Mouse (Mus musculus) embryonic facial prominence, embryonic 11.5 days (tissue): ENCODE results near the gene Trpm4. TPM values are rescaled to one million over a fixed set of nuclear protein-coding genes. Genes with fewer than 3 reads are reported as not detected.
"Not testable (repeated sequence)": the region's sequence is repeated elsewhere in the genome, so short reads cannot be mapped to it uniquely, and the experiment has no call there.

Experiments used
- ATAC-seq: fragments of 200-750 bp; cut with Nextera tagmentation; replicated peaks from 2 replicates; pipeline ENCODE4 v1.8.0; 2017; ENCODE audit warnings: low read depth; ENCODE audit not compliant: insufficient number of reproducible peaks, low FRiP score, low TSS enrichment
- DNase-seq: peaks from one replicate; pipeline ENCODE4 v3.0.0-alpha.2; 2015; ENCODE audit warnings: low spot score
- H3K27ac ChIP-seq: fragments of 300-500 bp; sonication (generic); replicated peaks from 2 replicates; pipeline ENCODE4 v1.5.1; 2014; ENCODE audit warnings: mild to moderate bottlenecking, low read depth, low read length, control low read depth
- H3K27me3 ChIP-seq: fragments of 300-500 bp; sonication (generic); 2 replicates; pipeline ENCODE4 v1.6.1; 2014; ENCODE audit warnings: mild to moderate bottlenecking, low read length, moderate library complexity, mixed read lengths; ENCODE audit not compliant: control insufficient read depth, insufficient read depth
- H3K36me3 ChIP-seq: fragments of 300-500 bp; sonication (generic); replicated peaks from 2 replicates; pipeline ENCODE4 v1.6.1; 2014; ENCODE audit warnings: low read depth, mild to moderate bottlenecking, low read length, moderate library complexity, mixed read lengths; ENCODE audit not compliant: control insufficient read depth, insufficient read depth
- H3K4me1 ChIP-seq: fragments of 300-500 bp; sonication (generic); 2 replicates; pipeline ENCODE4 v1.6.1; 2014; ENCODE audit warnings: low read length, mixed read lengths; ENCODE audit not compliant: control insufficient read depth, insufficient read depth
- H3K4me2 ChIP-seq: fragments of 300-500 bp; sonication (generic); 2 replicates; pipeline ENCODE4 v1.6.1; 2014; ENCODE audit warnings: low read depth, mild to moderate bottlenecking, control low read depth, low read length, moderate library complexity
- H3K4me3 ChIP-seq: fragments of 300-500 bp; sonication (generic); 2 replicates; pipeline ENCODE4 v1.5.1; 2014; ENCODE audit warnings: low read depth, low read length, control low read depth
- H3K9ac ChIP-seq: fragments of 300-500 bp; sonication (generic); replicated peaks from 2 replicates; pipeline ENCODE4 v1.6.1; 2014; ENCODE audit warnings: mild to moderate bottlenecking, control low read depth, low read length
- H3K9me3 ChIP-seq: fragments of 300-500 bp; sonication (generic); replicated peaks from 2 replicates; pipeline ENCODE4 v1.6.1; 2016; ENCODE audit warnings: mild to moderate bottlenecking, low read length, inconsistent platforms, mixed read lengths; ENCODE audit not compliant: control insufficient read depth
- WGBS: fragments of 180-500 bp; shearing (Covaris S2); extraction: QIAGEN DNeasy Blood & Tissue Kit; methylation state at CpG from one replicate; pipeline ENCODE4 v1.1.7; 2014; 5-methylcytosine and 5-hydroxymethylcytosine counted together
- polyA plus RNA-seq: library from polyadenylated mRNA; unstranded; fragments of >200 nt; fragmentation: Nextera tagmentation; extraction: Ambion mirVana; gene quantifications from 2 replicates; pipeline ENCODE4 v1.2.1, GENCODE M21; 2014

The Trpm4 gene
- polyA plus RNA-seq, 1 experiment from 2014 or later, result 7.2 TPM

DNA sequence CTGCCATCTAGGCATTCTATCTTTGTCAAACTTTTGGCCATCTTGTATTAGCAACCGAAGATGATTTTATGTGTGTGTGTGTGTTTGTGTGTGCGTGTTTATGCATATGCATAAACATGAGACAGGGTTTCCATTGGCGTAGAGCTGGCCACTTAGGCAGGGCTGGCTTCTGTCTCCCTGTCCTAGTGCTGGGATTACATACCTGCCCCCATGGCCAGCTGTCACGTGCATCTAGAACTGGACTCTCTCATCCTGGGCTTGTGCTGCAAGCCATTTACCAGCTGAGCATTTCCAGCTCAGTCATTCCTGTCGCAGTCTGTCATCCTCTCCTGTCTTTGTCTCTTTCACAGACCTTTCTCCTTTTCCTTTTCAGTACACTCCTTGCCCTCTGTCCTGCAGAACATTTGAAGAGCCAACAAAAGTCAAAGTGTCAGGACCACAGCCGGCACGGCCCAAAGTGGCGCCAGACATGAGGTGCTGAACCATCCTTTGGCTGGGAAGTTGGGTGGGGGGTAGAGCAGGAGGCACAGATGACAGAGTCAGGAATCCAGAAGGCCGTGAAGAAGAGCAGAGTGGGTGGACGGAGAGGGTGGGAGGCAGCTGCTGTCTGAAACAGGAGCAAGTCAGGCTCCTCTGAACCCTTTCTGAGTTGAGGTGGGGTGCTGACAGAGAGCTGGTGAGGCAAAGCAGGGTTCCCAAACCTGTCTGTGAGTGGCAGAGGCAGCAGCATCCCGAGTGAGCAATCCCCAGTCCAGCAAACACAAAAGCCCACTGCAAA lies 76.3 kb downstream of the Trpm4 start:
- H3K36me3 ChIP-seq, result no peaks in the 10 kb centered on the region
- H3K9ac ChIP-seq, result no peak overlapping the region
- no peaks in the 10 kb centered on the region for H3K9me3 ChIP-seq
- no peak overlapping the region for H3K4me2 ChIP-seq
- no peaks in the 10 kb centered on the region for H3K27me3 ChIP-seq
- H3K4me3 ChIP-seq, result no peak overlapping the region
- H3K27ac ChIP-seq, result no peak overlapping the region
- ATAC-seq, result no peak
- no peaks in the 10 kb centered on the region for H3K4me1 ChIP-seq
- DNase-seq, result no peak
- WGBS, result 65% methylated on average over 11 of the region's 11 CpGs

DNA sequence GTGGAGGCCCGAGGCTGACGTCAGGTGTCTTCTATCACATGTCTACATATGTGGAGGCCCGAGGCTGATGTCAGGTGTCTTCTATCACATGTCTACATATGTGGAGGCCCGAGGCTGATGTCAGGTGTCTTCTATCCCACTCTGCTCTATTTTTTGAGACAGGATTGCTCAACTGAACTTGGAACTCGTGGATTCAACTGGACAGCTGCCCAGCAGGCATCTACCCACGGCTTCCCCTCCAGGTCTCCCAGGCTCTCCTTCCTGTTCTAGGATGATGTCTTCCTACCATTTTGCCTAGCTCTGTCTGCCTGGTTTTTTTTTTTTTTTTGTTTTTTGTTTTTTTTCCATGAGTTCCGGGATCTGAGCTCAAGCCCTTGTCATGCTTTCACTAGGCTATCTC lies 77.8 kb downstream of the Trpm4 start:
- 86% methylated on average over 5 of the region's 7 CpGs for WGBS
- not testable (repeated sequence) for ATAC-seq, H3K4me1 ChIP-seq, H3K27ac ChIP-seq, DNase-seq, H3K4me3 ChIP-seq, H3K27me3 ChIP-seq, H3K36me3 ChIP-seq, H3K9me3 ChIP-seq, H3K9ac ChIP-seq, H3K4me2 ChIP-seq

DNA sequence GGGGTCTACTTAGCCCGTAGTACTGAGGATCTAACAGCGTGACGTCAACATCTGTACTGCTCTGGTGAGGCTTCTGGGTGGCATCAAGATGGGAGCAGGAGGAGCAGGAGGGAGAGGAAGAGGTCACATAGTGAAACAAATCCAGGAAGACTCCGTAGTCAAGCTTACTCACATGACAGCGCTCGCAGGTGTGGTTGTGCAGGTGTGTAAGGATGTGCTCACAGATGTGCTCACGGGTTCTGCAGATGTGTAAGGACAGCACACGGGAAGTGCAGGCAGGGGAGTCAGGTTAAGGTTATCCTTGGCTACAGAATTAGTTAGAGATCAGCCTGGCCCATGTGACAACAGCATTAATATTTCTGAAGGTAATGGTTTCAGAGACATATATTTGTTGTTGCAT lies 79.8 kb downstream of the Trpm4 start:
- no peaks in the 10 kb centered on the region for H3K27me3 ChIP-seq
- no peak for DNase-seq
- H3K9me3 ChIP-seq, result no peaks in the 10 kb centered on the region
- no peak overlapping the region for H3K27ac ChIP-seq
- no peaks in the 10 kb centered on the region for H3K4me1 ChIP-seq
- no peak for ATAC-seq
- H3K4me2 ChIP-seq, result no peak overlapping the region
- H3K36me3 ChIP-seq, result no peaks in the 10 kb centered on the region
- no peak overlapping the region for H3K4me3 ChIP-seq
- WGBS, result 84% methylated on average over 8 of the region's 8 CpGs
- H3K9ac ChIP-seq, result no peak overlapping the region

Other genes starting within 250 kb of the Trpm4 start
- 221 and 234 TPM in 2 replicates for gene Rcn3, start 241.6 kb downstream of the Trpm4 start, polyA plus RNA-seq
- gene Fcgrt, start 229.9 kb downstream of the Trpm4 start, polyA plus RNA-seq, result 12.6 TPM in 2 replicates
- gene Rps11, start 209.3 kb downstream of the Trpm4 start, polyA plus RNA-seq, result 1,561 and 1,602 TPM in 2 replicates
- gene Rpl13a, start 205.0 kb downstream of the Trpm4 start, polyA plus RNA-seq, result 1,418 and 1,436 TPM in 2 replicates
- 0.20 TPM in 1 of 2 replicates, not detected in the other for gene Gm45713, start 197.5 kb downstream of the Trpm4 start, polyA plus RNA-seq
- 0.52 and 0.67 TPM in 2 replicates for gene Flt3l, start 197.3 kb downstream of the Trpm4 start, polyA plus RNA-seq
- gene Pih1d1, start 179.5 kb downstream of the Trpm4 start, polyA plus RNA-seq, result 102 and 104 TPM in 2 replicates
- gene Aldh16a1, start 179.2 kb downstream of the Trpm4 start, polyA plus RNA-seq, result 32.3 and 39.1 TPM in 2 replicates
- 1.1 and 1.6 TPM in 2 replicates for gene Slc17a7, start 169.8 kb downstream of the Trpm4 start, polyA plus RNA-seq
- 0.52 and 0.81 TPM in 2 replicates for gene Gfy, start 154.2 kb downstream of the Trpm4 start, polyA plus RNA-seq
- not detected in 2 replicates for gene Pth2, start 152.8 kb downstream of the Trpm4 start, polyA plus RNA-seq
- gene Ccdc155, start 128.9 kb downstream of the Trpm4 start, polyA plus RNA-seq, result 0.41 and 0.42 TPM in 2 replicates
- gene Dkkl1, start 121.6 kb downstream of the Trpm4 start, polyA plus RNA-seq, result 1.8 and 2.3 TPM in 2 replicates
- gene Tead2, start 118.0 kb downstream of the Trpm4 start, polyA plus RNA-seq, result 276 and 285 TPM in 2 replicates
- gene Cd37, start 94.7 kb downstream of the Trpm4 start, polyA plus RNA-seq, result 0.86 and 1.1 TPM in 2 replicates
- 0.21 TPM in 1 of 2 replicates, not detected in the other for gene Slc6a16, start 92.7 kb downstream of the Trpm4 start, polyA plus RNA-seq
- gene Slc6a21, start 56.3 kb downstream of the Trpm4 start, polyA plus RNA-seq, result not detected in 2 replicates
- 0.33 and 0.34 TPM in 2 replicates for gene Hrc, start 1.5 kb upstream of the Trpm4 start, polyA plus RNA-seq
- gene Ppfia3, start 33.2 kb upstream of the Trpm4 start, polyA plus RNA-seq, result 7.4 TPM in 2 replicates
- 0.77 and 0.86 TPM in 2 replicates for gene Lin7b, start 36.8 kb upstream of the Trpm4 start, polyA plus RNA-seq
- 71.6 and 75.0 TPM in 2 replicates for gene Snrnp70, start 62.0 kb upstream of the Trpm4 start, polyA plus RNA-seq
- gene Kcna7, start 71.9 kb upstream of the Trpm4 start, polyA plus RNA-seq, result not detected in 2 replicates
- gene Ntf5, start 79.9 kb upstream of the Trpm4 start, polyA plus RNA-seq, result 3.9 and 5.1 TPM in 2 replicates
- gene Lhb, start 87.0 kb upstream of the Trpm4 start, polyA plus RNA-seq, result not detected in 2 replicates
- 28.7 and 30.7 TPM in 2 replicates for gene Gys1, start 101.1 kb upstream of the Trpm4 start, polyA plus RNA-seq
- 172 and 179 TPM in 2 replicates for gene Ruvbl2, start 104.3 kb upstream of the Trpm4 start, polyA plus RNA-seq
- gene Ftl1, start 126.1 kb upstream of the Trpm4 start, polyA plus RNA-seq, result 4,830 and 5,123 TPM in 2 replicates
- gene Bax, start 133.1 kb upstream of the Trpm4 start, polyA plus RNA-seq, result 151 and 168 TPM in 2 replicates
- gene Tulp2, start 148.1 kb upstream of the Trpm4 start, polyA plus RNA-seq, result 0.43 and 0.95 TPM in 2 replicates
- not detected in 2 replicates for gene Gm45808, start 153.0 kb upstream of the Trpm4 start, polyA plus RNA-seq
- 2.6 and 3.1 TPM in 2 replicates for gene Dhdh, start 155.0 kb upstream of the Trpm4 start, polyA plus RNA-seq
- gene Nucb1, start 176.6 kb upstream of the Trpm4 start, polyA plus RNA-seq, result 96.7 and 107 TPM in 2 replicates
- 19.8 and 20.3 TPM in 2 replicates for gene Ppp1r15a, start 192.5 kb upstream of the Trpm4 start, polyA plus RNA-seq
- 0.62 and 1.3 TPM in 2 replicates for gene Plekha4, start 192.6 kb upstream of the Trpm4 start, polyA plus RNA-seq
- 0.53 and 0.68 TPM in 2 replicates for gene Hsd17b14, start 221.1 kb upstream of the Trpm4 start, polyA plus RNA-seq
- gene Bcat2, start 236.4 kb upstream of the Trpm4 start, polyA plus RNA-seq, result 47.0 and 47.3 TPM in 2 replicates